Mouse (Mus musculus): ENCODE data around the gene Sp100.
A peak's percentile ranks its signal among the peaks of the same experiment; 100 is the strongest.

The Sp100 gene

DNA sequence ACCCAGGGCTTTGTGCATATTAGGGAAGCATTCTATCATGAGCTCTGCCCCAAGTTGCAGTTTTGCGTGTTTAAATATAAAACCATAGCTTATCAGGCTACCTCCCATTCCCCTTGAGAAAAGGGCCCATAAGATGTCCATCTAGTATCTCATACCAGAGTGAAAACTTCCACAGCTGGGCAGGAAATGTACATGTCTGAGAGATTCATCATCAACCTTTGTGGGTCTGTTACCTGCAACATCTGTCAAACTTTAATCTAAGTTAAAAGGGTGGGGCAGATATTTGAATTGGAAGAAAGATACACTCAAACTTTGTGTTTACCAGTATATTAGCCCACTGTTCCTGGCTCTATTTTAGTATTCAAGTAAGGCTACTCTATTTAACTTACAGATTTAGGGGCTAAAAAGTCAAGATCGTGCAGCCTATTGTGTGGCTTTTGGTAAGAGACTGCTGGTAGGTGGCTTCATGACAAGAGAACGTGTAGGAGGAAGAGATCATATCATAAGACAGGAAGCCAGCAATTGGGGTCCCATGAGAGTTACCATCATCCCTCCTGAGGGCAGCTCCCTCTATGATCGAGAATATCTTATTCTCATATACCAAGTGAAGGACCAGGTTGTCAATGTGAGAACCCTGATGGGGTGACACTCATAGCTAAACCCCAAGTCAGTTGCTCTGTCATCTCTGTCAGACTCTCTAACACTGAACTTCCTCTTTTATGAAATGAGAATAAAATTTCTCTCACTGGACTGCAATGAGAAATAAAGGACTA lies 48.1 kb downstream of the Sp100 start:
- DNase-seq (ENCODE audit: extremely low spot score, low read depth, low spot score): no peak

DNA sequence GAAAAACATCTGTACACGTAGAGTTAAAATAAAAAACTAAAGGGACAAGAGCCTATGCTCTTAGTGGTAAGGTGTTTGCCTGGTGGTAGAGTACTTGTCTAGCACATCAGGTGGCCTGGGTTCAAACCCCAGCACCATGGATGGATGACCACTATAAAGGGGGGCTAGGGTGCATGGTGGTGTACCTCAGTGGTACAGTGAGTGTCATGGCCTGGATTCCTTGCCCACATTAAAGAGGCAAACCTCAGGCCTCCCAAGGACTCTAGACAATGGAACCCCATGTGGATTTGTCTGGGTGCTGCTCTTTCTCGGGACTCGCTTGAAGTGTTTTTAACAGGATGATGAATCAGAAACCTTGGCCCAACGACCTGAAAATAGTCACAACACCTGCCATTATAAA lies 52.7 kb downstream of the Sp100 start:
- no peak for DNase-seq (ENCODE audit: extremely low spot score, low read depth, low spot score)

- DNase-seq (ENCODE audit: extremely low spot score, low read depth, low spot score): peak; percentile 35
Observed at GRCm38 (mm10) chr1:85703245-85704186, 53.7 kb downstream of the Sp100 start.

GRCm38 (mm10) chr1:85705552-85705951 lies 55.8 kb downstream of the Sp100 start:
- no peak for DNase-seq (ENCODE audit: extremely low spot score, low read depth, low spot score)

GRCm38 (mm10) chr1:85706754-85707153 lies 57.0 kb downstream of the Sp100 start:
- no peak for DNase-seq (ENCODE audit: extremely low spot score, low read depth, low spot score)

DNA sequence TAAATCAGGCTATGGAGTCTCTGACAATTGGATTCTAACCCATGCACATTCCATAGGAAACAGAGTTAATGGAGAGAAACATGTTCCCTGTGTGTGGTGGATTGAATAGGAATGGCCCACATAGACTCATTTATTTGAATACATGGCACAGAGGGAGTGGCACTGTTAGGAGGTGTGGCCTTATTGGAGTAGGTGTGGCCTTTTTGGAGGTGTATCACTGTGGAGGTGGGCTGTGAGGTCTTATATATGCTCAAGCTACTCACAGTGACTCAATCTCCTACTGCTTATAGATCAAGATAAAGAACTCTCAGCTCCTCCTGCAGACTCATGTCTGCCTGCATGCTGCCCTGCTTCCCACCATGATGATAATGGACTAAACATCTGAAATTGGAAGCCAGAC lies 64.7 kb downstream of the Sp100 start:
- no peak for DNase-seq (ENCODE audit: extremely low spot score, low read depth, low spot score)

GRCm38 (mm10) chr1:85716447-85717027 lies 66.7 kb downstream of the Sp100 start:
- DNase-seq (ENCODE audit: extremely low spot score, low read depth, low spot score): no peak

- DNase-seq (ENCODE audit: extremely low spot score, low read depth, low spot score): no peak
Observed at GRCm38 (mm10) chr1:85719049-85719448, 69.3 kb downstream of the Sp100 start.

GRCm38 (mm10) chr1:85720220-85720893 lies 70.6 kb downstream of the Sp100 start:
- DNase-seq (ENCODE audit: extremely low spot score, low read depth, low spot score): no peak

- DNase-seq (ENCODE audit: extremely low spot score, low read depth, low spot score): no peak
Observed at GRCm38 (mm10) chr1:85730471-85730870, 80.7 kb downstream of the Sp100 start.

- DNase-seq (ENCODE audit: extremely low spot score, low read depth, low spot score): no peak
Observed at GRCm38 (mm10) chr1:85732581-85732980, 82.8 kb downstream of the Sp100 start.

DNA sequence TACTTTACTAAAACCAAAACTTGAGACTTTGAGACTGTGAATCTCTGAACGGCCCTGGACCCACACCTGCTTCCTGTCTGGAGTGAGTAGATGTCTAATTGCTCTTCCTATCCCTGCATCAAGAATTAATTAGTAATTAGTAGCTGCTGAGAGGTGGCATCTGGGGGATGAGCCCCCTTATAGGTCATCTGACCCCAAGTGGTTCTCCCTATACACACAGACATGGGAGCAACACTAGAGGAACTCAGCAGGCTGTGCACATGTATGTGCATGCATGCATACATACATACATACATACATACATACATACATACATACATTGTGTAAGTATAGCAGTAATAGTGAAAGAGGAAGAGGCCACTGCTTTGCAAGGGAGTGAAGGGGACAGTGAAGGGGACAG lies 84.7 kb downstream of the Sp100 start:
- DNase-seq (ENCODE audit: extremely low spot score, low read depth, low spot score): no peak

DNA sequence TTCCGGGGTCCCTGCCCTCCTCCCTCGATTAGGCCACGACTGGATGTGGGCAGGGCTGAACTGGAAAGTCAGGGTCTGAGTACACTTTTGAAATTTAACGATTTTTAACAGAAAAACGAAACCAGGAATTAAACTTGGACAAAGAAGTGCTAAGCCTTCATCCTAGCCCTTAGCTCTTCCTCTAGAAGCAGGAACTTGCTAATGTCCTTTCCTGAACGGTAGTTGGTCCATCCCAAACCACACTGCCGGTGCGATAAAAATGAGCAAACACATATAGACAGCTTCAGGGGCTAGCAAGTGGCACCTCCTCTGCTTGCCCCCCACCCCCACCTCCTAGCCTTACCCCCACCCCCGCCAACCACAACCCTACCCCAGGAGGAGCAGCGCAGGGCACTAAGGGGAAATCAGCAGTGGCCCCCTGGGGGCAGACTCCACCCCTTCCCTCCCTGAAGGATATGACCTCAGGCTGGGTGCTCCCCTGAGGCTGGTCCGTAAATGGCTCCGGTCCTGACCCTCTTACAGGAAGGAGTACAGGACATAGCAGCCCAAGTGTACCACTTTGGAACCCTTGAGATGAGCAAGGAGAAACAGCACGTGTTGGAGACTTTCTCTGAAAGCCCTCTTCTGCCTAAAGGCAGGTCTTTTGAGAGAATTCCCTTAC lies 85.8 kb downstream of the Sp100 start:
- DNase-seq (ENCODE audit: extremely low spot score, low read depth, low spot score): no peak

- peak; percentile 80 for DNase-seq (ENCODE audit: extremely low spot score, low read depth, low spot score)
Observed at GRCm38 (mm10) chr1:85736355-85737184, 86.8 kb downstream of the Sp100 start.

- DNase-seq (ENCODE audit: extremely low spot score, low read depth, low spot score): no peak
Observed at GRCm38 (mm10) chr1:85739000-85739399, 89.2 kb downstream of the Sp100 start.

GRCm38 (mm10) chr1:85739819-85740218 lies 90.0 kb downstream of the Sp100 start:
- no peak for DNase-seq (ENCODE audit: extremely low spot score, low read depth, low spot score)

GRCm38 (mm10) chr1:85740923-85741322 lies 91.1 kb downstream of the Sp100 start:
- DNase-seq (ENCODE audit: extremely low spot score, low read depth, low spot score): no peak

GRCm38 (mm10) chr1:85742333-85742732 lies 92.5 kb downstream of the Sp100 start:
- no peak for DNase-seq (ENCODE audit: extremely low spot score, low read depth, low spot score)

DNA sequence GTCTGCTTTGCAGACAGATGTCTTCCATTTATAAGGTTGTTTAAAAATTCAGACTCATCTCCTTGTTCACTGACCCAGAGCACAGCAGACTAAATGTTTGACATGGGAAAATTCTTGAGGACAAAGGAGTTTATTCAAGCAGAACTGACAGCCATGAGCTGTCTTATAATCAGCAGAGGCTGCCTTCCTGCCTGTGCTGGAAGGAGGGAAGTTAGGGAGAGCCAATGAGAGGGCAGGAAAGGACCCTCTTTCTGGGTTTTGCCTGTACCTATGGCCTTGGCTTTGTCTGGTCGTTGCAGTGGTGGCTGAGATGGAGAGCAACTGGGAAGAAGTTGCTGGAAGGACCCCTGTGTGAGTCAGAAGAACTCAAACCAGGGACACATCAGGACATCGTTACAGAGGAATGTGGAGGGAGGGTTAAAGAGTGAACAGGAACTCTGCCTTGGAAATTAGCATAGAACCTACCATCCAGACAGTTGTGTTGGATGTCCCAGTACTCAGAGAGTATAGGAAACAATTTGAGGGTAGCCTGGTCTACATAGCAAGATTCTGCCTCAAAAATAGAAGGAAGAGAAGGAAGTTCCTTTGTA lies 93.2 kb downstream of the Sp100 start:
- DNase-seq (ENCODE audit: extremely low spot score, low read depth, low spot score): no peak
